Mouse (Mus musculus) heart, postnatal 25 days (tissue): ENCODE data around the gene Ufsp2. TPM values are rescaled to one million over a fixed set of nuclear protein-coding genes. Genes with fewer than 3 reads are reported as not detected.

Source experiments
- DNase-seq: peaks from one replicate; pipeline ENCODE4 v3.0.0; 2022; ENCODE audit warnings: low spot score
- intact Hi-C: fragments of 180-260 bp; cut with DNase I; formaldehyde crosslinking; loops from one replicate; pipeline ENCODE4 v1.15.1; 2025
- total RNA-seq, 2 experiments: library from RNA; stranded (reverse); gene quantifications; 2 replicates each; pipeline ENCODE4 v1.2.3; 2021

Ufsp2 gene
- total RNA-seq, 2 experiments from 2014 or later: 31.1 to 32.3 TPM

DNA sequence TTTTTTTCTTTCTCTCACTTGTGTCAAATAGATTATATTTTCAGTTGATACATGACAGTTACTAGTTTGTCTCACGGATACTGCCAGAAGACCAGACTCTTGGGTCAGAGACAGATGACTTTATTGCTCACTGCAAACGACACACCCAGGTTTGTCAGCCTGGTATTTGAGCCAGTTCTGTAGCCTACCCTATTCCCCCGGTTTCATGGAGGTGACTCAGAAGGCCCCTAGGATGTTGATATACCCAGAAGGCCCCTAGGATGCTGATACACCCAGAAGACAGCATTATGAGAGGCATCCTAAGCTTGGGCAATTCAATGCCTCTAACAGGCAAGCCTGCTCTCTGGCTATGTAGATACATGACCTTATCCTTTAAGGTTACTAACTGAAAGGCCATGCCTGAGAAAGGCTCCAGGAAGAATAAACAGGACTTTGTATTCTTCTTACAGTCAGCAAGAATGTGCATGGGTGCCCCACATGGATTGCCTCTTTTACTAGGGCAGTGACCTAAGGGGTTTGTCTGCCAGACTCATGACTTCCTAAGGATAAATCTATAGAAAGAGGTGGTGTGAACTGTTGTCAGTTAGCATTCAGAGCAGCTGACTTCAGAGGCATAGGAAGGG lies 31.8 kb downstream of the Ufsp2 start:
- no peak for DNase-seq
- intact Hi-C loops: no loop called here

DNA sequence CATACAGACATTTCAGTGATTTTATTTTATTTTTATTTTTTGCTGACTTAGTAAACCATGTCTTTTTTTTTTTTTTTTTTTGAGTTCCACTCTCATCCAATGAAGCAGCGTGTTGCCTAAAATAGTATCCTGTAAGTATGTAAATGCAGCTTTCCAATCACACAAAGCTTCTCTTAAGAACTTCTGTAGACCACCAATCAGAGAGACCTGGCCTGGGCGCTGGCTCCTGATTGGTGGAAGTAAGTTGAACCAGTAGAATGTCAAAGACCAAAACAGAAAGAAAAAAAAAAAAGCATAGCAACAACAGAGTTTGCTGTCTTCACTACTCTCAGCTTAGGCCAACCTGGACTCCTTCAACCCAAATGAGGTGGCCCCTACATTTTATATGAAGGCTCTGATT lies 35.0 kb downstream of the Ufsp2 start:
- intact Hi-C loops: no loop called here
- DNase-seq: no peak

DNA sequence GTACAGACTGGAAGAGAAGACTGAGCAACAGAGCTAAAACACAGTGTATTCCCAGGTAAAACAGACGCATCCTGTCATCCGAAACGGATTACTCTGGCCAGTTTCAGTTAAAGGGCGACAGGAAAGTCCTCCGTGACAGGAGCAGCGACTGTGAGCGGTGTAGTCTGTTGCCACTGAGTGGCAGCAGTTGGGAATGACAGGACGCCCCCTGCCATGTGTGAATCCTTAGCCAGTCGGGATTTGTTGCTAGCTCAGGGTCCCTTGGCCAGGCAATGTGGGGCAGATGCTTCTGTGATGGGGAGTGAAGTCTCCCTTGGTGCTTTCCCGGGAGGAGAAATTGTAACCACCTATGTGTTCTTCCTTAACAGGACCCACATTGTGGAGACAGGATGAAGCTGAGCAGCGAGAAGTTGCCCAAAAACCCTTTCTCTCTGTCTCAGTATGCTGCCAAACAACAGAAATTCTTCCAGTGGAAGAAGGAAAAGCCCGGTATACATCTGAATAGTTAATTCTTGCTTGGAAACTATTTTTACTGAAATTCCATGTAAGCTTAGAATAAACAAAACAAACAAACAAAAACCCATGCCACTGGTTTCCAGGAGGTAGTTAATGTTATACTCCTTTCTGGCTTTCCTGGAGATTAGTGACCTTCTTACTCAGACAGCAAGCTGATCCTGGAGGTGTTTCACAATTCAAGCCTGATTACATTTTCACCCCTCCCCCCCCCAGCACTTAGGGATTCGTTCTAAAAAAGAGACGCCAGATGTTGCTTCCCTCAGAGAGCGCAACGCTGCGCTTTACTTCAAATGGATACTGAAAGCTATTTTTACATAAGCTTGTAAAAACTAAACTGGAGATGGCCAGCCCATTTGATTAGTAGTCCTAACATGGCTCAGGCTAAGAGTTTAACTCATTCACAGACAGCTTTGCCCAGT lies 35.7 kb downstream of the Ufsp2 start:
- intact Hi-C loops: no loop called here
- no peak for DNase-seq

DNA sequence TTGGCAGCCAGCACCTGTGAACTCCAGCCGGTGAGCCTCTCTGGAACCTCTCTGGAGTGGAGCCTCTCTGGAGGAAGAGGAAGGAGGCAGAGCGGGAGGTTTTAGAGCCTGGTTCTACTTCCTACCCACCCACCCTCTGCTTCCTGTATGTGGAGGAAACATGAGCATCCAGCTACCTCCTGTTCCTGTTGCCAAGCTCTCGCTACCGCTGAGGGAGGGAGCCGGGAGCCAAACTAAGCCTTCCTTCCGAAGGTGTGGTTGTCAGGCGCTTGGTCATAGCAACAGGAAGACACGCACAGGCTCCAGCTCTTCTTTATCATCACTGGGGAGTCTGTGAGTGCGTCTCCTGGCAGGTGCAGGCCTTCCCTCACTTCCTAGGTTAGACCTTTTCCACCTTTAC lies 46.9 kb downstream of the Ufsp2 start:
- DNase-seq: peak; percentile 8
- intact Hi-C loops: no loop called here

DNA sequence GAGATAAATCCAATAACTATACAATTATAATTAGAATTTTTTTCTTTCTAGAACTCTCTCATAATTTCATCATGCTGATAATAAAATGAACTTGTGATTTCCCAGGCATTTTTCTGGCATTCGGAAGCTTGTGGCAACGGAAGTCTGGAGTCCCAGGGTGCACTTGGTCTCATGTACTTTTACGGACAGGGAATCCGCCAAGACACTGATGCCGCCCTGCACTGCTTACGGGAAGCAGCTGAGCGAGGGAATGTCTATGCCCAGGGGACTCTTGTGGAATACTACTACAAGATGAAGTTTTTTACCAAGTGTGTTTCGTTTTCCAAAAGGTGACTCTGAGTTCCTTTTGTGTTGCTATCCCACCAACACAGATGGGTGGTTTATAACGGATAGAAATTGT lies 47.4 kb downstream of the Ufsp2 start:
- intact Hi-C loops: no loop called here
- no peak for DNase-seq

DNA sequence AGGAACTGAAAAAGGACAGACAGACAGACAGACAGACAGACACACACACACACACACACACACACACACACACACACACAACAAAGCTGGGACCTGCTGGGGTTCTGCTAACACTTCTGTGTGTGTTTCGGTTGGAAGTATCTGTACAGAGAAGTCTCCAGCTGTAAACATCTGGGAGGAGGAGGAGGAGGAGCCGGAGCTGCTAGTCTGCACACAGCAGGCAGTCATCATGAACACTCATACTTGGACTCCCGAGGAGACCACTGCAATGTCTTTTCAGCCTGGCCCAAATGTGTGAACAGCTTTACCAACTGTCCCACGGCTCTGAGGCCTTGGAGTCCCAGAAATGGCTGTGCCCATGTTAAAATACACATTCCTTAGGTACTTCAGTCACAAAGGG lies 49.1 kb downstream of the Ufsp2 start:
- intact Hi-C loops: no loop called here
- DNase-seq: no peak

DNA sequence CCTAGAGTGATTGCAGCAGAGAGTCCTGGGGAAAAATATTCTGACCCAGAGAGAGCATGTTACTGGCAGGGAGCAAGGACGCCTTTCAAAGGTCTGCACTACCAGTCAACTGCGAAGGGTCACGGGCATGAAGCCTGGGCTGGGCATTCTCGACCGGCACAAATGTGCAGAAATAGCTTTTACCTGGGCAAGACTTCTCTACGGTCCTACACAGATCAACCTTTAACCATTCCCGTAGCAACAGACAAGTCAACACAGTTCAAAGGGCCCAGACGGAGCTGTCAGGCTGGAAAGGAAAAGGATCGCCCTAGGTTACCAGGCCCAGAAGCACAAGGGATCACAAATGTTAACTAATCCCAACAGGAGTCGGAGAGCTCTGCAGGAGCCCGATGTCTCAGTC lies 60.9 kb downstream of the Ufsp2 start:
- intact Hi-C loops: no loop called here
- no peak for DNase-seq

DNA sequence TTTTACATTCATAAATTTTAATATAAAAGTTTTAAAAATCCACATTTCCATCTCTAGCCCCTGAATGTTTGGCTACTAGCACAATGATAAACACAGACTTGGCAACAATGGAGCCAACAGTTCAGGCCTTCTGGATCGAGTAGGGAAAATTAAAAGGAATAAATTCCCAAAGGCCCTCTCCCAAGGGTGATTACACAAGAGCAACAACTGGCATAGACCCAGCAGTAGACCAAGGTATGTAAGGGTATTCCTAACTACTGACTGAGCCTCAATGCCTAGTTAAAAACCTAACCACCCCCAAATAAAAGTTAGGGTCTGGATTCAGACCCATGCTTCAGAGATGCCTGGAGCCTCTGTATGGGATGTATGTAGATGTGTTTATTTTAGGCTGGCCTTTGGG lies 64.3 kb downstream of the Ufsp2 start:
- intact Hi-C loops: no loop called here
- DNase-seq: no peak

DNA sequence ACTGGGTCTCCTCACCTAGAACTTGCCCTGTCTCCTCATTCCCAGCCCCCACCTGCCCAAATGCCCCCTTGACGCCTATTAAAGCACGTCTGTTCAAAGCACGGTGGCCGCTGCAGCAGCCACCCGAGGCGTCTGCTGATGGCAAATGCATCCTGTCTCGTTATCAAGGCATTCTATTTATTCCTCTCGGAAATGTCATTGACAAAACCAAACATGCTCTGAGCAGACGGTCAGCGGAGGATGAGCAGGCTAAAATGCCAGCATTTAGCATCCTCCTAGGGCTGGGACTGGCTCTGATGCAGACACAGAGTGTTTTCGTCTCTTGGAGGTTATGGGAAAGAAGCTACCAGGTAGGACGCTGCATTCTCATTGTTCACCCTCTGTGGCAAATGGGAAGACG lies 64.9 kb downstream of the Ufsp2 start:
- DNase-seq: no peak
- intact Hi-C loops: no loop called here

Other genes with a start within 250 kb of the Ufsp2 start
- gene Pdlim3, start 90.1 kb upstream of the Ufsp2 start, total RNA-seq: 10 to 100 TPM; 27.1 to 35.6 TPM
- not detected for gene Ccdc110, start 40.9 kb upstream of the Ufsp2 start, total RNA-seq
- under 1 TPM; 0.52 to 0.84 TPM for gene 1700029J07Rik, start 276 bp upstream of the Ufsp2 start, total RNA-seq
- gene Lrp2bp, start 23.8 kb downstream of the Ufsp2 start, total RNA-seq: 1 to 10 TPM; 1.0 to 1.1 TPM
- 10 to 100 TPM; 10.0 to 11.7 TPM for gene Ankrd37, start 30.2 kb downstream of the Ufsp2 start, total RNA-seq
- gene Cfap97, start 176.2 kb downstream of the Ufsp2 start, total RNA-seq: 10 to 100 TPM; 11.5 to 12.9 TPM
- gene Snx25, start 176.6 kb downstream of the Ufsp2 start, total RNA-seq: 10 to 100 TPM in 1 of 2 experiments, 1 to 10 TPM in 1; 9.6 to 11.4 TPM
- 1,000 to 10,000 TPM; 5,468 to 5,495 TPM for gene Slc25a4, start 235.8 kb downstream of the Ufsp2 start, total RNA-seq